Comparison of ENCODE assay signal across 20 mouse cellular contexts in the genomic region with DNA sequence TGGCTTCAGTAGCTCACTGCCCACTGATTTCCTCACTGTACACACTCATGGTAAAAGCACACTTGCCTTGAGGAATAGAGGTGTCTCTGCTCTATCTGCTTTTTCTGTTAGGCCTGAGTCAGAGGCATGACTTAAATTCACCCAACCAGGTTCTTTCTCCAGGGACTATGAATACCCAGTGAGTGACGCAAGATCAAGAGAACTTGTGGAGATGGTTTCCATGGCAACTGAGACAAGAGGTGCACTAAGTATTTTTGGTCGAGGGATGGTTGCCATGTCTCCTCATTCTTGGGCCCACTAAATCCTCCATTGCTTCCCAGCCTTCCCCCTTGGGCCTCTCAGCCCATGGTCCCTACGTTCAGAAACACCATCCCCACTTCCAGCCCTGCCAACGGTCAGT.
DNase-seq lines count a peak whose midpoint lies in the region; ATAC-seq and TF ChIP-seq lines count a peak whose summit lies in the region.
"Had no signal": no experiment of that assay in that cellular context is flagged by ENCODE, and none has a peak within 500 bp of the region (broad histone marks: within the 10 kb centered on the region; RNA-seq: fewer than 3 reads in every experiment).

No protein-coding gene starts in this region.

- H3K27me3 ChIP-seq in kidney, embryonic 15.5 days, result no peaks in the 10 kb centered on the region
- H3K27me3 ChIP-seq: liver, embryonic 13.5 days; Patski had no signal

- peak overlapping the region; percentile 39; the same call in 1 of the 2 replicates for H3K27ac ChIP-seq in layer of hippocampus, adult 2 months
- no peak overlapping the region for H3K27ac ChIP-seq in kidney, embryonic 15.5 days
- H3K27ac ChIP-seq: embryonic facial prominence, embryonic 10.5 days; hindbrain, embryonic 10.5 days; liver, embryonic 13.5 days had no signal

- no peak for ATAC-seq in kidney, embryonic 15.5 days (replicated peaks; ENCODE audit: low FRiP score)
- ATAC-seq: forebrain, embryonic 16.5 days; Patski had no signal

- 81% methylated on average over 4 of the region's 4 CpGs for WGBS in kidney, embryonic 15.5 days

- H3K4me1 ChIP-seq in kidney, embryonic 15.5 days, result no peaks in the 10 kb centered on the region
- H3K4me1 ChIP-seq: embryonic facial prominence, embryonic 10.5 days; hindbrain, embryonic 10.5 days; liver, embryonic 13.5 days had no signal

- no peak overlapping the region for H3K4me2 ChIP-seq in kidney, embryonic 15.5 days
- H3K4me2 ChIP-seq: liver, embryonic 13.5 days had no signal

- H3K36me3 ChIP-seq in kidney, embryonic 15.5 days, result no peaks in the 10 kb centered on the region
- H3K36me3 ChIP-seq: embryonic facial prominence, embryonic 10.5 days; hindbrain, embryonic 10.5 days; liver, embryonic 13.5 days had no signal

- no peak overlapping the region for H3K9ac ChIP-seq in kidney, embryonic 15.5 days
- H3K9ac ChIP-seq: liver, embryonic 13.5 days had no signal

- TF ChIP-seq CTCF in layer of hippocampus, adult 2 months (conservative IDR thresholded peaks at IDR 0.05), result no peak

- no peak overlapping the region for H3K4me3 ChIP-seq in layer of hippocampus, adult 2 months
- H3K4me3 ChIP-seq in kidney, embryonic 15.5 days (replicated peaks), result no peak overlapping the region
- H3K4me3 ChIP-seq: embryonic facial prominence, embryonic 10.5 days; erythroblast, embryonic 14.5 days; hindbrain, embryonic 10.5 days; liver, embryonic 13.5 days had no signal

- no peaks in the 10 kb centered on the region for H3K9me3 ChIP-seq in kidney, embryonic 15.5 days (replicated peaks)
- H3K9me3 ChIP-seq: embryonic facial prominence, embryonic 10.5 days; hindbrain, embryonic 10.5 days; liver, embryonic 13.5 days had no signal

- DNase-seq in layer of hippocampus, adult 2 months (ENCODE audit: low spot score in 2 of 2), result peak in 1 of 2 experiments; percentile 28
- DNase-seq in layer of hippocampus, adult 11-12 months (ENCODE audit: low spot score), result no peak
- DNase-seq in right cerebral cortex, adult 2 months (ENCODE audit: low spot score in 2 of 2), result peak; percentile 33 to 52
- no peak for DNase-seq in right cerebral cortex, postnatal 14 days
- DNase-seq in left cerebral cortex, adult 9 months (ENCODE audit: low spot score in 2 of 2), result peak; percentile 51 to 61
- DNase-seq in spleen, postnatal 10 days (ENCODE audit: low spot score in 2 of 2), result no peak
- no peak for DNase-seq in thymus, postnatal 14 days
- DNase-seq: B cell, adult 2 months; cerebellum, adult 11-12 months; cerebellum, postnatal 36 days; kidney, postnatal 10 days; liver, embryonic 13.5 days; lung, postnatal 10 days; thymus, postnatal 4 days had no signal

Comparison
In these comparisons a context has a peak if more than half of its experiments do, and no peak if none do; other contexts are left out.
1. DNase-seq: peak in right cerebral cortex, adult 2 months (2 of 2) and left cerebral cortex, adult 9 months (2 of 2); none in layer of hippocampus, adult 11-12 months (single experiment), right cerebral cortex, postnatal 14 days (single experiment), spleen, postnatal 10 days (0 of 2) and thymus, postnatal 14 days (single experiment).